Mouse (Mus musculus): Measurements from ENCODE around the gene Inka2.
A peak's percentile ranks its signal among the peaks of the same experiment; 100 is the strongest.

The Inka2 gene

DNA sequence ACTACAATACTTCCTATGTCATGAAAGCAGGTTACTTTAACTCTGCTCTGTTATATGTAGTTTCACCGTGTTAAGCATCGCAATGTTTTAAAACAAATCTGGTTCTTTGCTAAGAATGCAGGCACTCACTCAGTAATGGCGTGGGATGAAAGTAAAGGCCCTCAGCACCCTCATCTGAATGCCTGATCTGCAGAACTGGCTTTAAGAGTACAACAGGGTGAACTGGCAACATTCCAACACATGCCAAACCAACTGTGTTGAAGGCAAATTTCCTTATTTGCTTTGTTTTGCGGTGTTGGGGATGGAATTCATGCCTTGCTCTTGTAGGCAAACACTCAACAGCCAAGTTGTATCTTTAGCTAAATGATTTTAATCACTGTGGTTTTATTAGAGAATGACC lies 29.1 kb downstream of the Inka2 start:
- DNase-seq: no peak

DNA sequence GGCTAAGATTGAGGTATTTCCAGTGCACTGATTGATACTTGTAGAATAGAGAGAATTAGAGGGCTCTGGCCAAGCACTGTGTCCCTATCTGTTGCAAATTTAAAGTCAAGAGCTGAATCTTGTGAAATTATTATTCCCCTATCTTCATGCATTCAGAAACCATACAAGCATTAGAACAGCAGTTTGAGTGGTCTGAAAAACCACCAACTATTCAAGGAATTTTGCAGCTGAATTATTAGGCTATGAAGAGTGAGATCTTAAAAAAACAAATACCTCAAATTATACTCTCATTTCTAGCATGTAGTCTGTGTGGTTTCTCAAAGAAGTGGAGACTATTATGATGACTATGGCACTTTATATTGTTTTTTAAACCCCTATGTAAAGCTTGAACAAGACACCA lies 30.9 kb downstream of the Inka2 start:
- DNase-seq: no peak

DNA sequence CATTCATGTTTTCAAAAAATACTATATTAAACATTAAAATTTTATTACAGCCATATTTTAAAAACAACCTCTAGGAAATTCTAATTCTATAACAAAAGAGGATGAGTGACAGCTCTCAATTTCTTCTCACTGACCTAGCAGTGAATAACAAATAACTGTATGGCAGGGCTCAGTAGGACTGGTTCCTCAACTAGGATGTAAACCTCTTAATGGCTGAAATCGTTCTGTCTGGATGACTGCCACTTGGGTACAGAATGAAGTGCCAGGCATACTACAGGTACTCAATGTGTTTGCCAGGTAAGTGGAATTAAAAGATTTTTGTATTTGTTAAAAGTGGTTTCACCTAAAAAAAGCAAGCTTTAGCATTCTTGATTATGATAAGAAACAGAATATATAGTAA lies 31.7 kb downstream of the Inka2 start:
- DNase-seq: no peak

DNA sequence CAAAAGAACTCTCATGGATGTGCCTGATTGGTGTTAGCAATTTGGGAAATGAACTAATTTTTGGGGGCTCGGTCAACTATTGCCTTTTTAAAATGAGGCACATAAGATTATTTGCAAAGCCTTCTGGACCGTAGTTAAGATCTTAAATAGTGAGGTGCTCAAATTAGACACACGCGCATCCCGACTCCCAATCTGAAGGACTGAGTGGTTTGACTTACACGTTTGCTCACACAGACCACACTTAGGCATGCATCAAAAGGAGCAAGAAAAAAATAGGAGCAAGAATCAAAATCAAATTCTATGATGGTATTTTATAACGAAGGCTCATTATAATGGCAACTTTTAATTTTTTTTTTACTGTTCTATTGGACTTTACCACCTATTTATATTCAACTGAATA lies 32.7 kb downstream of the Inka2 start:
- DNase-seq: peak; percentile 11

DNA sequence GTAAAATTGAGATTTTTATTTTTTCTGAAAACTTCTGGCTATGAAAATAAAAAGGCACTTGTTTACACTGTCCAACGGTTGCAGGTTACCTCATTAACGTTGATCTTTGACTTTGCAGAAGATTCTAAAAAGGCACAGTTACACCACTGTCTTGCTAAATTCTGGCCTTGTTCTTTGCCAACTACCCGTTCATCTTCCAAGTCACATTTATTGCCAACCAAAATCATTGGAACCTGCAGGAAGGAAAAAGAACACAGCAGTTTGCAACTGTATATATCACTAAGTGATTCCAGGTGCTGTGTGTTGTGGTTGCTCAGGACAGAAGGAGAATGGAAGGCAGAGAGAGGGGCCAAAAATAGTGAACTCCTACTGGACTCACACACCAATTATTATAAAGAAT lies 33.3 kb downstream of the Inka2 start:
- DNase-seq: peak; percentile 62

DNA sequence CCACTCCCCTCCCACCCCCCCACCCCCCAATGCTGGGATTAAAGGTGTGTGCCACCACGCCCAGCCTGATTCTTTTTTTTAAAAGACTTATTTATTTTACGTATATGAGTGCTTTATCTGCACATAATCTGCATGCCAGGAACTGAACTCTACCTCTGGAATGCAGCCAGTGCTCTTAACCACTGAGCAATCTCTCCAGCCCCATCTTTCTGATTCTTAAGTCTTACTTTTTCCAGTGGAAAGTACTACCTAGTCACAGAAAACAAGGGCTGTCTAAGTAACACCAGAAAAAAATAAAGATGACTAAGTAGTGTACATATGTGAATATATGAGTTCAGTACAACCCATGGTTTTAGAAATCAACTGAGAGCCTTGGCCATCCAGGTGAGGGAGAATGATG lies 42.1 kb downstream of the Inka2 start:
- no peak for DNase-seq

DNA sequence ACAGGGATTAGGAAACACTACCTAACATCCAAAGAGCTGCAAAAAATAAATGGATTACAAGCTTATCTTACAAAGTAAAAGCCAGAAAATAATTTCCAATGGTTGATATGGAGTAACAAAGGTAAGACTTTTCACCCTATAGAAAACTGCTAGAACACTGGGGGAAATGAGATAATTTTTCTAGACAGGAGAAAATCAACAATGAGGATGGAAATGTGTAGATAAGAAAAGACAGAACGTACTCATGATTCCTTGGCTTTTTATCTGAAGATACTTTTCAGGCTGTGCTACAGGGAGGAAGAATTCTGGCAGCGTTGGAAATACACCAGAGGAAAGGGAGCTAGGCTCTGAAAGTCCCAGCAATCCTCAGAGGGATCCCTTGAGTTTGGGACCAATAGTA lies 46.4 kb downstream of the Inka2 start:
- no peak for DNase-seq

DNA sequence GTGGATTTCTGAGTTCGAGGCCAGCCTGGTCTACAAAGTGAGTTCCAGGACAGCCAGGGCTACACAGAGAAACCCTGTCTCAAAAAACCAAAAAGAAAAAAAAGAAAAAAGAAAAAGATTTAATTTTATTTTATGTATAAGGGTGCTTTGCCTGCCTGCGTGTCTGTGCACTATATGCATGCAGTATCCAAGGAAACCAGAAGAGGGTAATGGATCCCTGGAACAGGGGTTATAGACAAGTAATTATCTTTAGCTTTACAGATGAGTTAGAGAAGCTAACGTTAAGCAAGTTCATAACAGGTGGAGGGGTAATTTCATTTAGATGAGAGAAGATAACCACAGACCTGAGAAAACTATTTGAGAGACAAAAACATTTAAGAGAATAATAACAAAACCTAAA lies 49.8 kb downstream of the Inka2 start:
- no peak for DNase-seq

DNA sequence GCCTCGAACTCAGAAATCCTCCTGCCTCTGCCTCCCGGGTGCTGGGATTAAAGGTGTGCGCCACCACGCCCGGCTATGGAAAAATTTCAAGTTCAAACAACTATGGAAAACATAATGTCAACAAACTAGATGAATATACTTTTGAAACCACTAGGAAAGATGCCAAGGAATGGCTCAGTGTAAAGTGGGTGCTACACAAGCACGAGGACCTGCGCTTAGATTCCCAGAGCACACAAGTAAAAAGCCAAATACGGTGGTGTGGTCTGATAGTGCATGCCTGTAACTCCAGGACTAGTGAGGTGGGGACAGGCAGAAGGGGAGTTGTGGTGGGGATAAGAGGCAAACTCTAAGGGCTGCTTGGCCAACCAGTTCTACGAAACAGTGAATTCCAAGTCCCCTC lies 50.7 kb downstream of the Inka2 start:
- DNase-seq: no peak

DNA sequence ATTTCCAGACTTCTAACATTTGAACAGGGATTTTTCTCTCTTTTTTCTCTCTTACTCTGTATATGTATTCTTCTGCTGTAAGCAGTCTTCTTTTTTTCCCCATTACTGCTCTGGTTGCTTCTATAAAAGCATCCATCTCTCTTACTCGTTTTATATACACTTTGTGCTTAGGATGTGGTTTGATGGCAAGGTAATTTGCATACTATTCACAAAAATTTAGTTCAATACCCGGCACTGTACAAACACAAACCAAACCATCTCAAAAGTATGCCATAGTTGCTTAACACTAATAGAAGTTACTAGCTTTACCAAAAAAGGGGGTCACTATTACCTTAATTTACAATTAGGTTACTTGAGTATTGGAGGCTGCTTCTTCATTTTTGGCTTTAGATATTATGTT lies 52.1 kb downstream of the Inka2 start:
- no peak for DNase-seq

DNA sequence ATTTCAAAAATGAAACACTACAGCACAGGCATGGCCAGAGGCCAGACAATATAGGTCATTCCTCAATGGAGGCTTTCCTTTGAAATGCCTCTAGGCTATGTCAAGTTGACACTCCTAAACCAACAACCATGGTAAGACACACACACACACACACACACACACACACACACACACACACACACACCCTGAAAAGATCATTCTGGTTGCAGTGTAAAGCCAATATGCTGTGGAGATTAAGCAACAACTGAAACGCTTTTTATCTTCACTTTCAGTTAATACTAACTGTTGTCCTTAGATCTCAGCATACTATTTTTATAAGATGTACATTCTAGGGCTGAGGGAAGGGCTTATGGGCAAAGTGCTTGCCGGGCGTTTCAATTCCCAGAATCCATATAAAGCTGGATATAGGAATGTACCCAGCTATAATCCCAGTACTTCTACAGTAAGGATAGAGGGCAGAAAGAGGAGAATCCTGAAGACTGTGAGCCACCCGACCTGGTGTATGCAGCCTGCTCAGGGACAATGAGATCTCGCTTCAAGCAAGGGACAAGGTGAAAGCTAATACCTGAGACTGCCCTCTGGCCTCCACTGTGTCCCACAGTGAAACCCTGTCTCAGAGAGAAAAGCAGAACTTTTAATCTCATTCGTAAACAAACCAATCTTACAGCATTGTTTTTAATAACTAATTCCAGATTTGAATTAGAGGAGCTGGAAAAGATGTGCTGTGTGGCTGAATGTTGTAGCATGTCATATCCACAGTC lies 53.1 kb downstream of the Inka2 start:
- DNase-seq: no peak

DNA sequence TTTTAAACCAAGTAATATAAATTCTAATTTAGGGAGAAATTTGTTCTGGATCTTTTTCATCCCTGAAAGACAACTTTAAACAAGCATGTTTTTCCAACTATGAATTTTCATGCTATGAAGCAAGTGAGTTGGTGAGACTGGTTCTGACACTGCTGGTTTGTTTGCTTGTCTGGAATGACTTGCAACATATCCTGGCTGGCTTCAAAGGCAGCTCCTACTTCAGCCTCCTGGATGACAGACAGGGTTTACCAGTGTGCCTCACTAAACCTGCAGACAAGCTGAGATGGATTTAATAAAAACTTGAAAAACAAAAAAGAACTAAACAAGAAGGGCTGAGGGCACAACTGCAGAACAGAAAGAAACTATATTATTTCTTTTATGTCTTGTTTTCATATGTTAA lies 53.7 kb downstream of the Inka2 start:
- no peak for DNase-seq

DNA sequence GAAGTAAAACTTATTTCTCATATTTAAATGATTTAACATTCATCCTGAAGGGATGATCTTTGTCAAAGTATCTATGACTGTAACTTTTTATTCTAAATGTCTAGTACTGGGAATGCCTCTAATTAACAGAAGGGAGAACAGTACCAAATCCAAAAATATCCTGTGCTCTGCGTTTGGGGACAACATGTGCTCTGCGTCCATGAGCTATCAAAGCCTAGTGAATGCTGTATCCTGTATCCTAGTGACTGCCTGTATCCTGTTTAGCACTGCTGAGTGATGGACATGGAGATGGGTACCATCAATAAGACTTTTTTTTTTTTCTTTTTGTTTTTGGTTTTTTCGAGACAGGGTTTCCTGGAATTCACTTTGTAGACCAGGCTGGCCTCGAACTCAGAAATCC lies 54.3 kb downstream of the Inka2 start:
- no peak for DNase-seq

DNA sequence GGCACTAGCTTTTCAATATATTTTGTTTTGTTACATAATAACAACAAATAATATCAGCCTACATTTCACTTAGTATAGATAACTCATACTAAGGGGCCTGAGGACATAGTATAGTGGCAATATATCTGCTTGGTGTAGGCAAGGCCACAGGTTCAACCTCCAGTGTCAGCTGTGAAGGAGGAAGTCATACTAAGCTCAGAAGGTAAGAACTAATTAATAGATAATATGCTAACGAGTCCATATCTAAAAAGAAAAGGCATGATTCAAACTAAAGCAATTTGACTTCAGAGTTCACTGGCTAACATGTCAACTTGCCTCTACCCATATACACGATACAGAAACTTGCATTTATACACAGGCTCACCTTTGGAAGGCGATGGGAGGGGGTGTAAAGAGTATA lies 55.7 kb downstream of the Inka2 start:
- DNase-seq: no peak

DNA sequence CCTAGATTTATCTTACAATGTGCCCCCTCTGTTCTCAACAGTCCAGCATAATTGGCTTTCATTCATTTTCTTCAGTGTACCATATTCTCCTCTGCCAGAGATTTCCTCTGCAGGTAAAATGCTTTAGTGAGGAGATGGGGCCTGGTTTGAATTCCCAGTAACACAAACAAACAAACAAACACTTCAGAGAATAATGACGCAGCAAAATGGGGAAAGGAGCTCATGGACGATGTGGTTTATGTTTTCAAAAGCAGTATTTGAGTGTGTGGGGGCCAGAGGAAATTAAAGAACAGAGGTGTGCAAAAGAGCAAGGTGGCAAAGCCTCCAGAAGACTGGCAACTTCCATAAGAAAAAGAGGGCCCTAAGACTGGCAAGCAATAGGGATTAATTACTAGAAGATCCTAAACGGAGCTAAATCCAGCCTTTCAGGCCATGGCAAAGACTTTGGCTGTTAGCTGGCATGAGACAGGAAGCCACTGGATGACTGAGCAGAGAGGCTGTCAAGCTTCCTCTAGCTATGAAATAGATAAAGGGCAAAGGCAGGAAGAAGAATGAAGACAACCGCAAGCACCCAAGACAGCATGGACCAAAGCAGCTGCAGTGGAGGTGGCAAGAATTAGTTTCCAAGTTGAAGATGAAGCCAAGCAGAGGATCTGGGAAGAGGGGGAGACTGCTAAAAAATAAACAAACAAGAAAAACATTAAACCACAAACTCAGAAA lies 58.9 kb downstream of the Inka2 start:
- no peak for DNase-seq

DNA sequence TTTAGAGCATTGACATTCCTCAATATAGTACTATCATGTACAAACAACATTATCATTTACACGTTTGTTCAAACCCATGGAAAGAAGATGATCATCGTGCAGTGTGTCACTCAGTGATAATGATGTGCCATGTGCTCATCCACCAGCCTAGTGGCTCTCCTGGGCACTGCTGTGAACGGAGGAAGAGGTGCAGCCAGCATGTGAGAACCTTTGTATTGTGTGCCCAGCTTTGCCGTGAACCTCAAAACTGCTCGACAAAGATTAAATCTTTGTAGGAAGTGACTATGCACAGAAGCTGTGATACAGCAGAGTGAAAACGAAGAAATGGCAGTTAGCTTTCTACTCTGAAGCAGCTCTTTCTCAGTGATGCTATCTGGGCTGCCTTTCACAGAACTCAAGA lies 64.1 kb downstream of the Inka2 start:
- DNase-seq: no peak

DNA sequence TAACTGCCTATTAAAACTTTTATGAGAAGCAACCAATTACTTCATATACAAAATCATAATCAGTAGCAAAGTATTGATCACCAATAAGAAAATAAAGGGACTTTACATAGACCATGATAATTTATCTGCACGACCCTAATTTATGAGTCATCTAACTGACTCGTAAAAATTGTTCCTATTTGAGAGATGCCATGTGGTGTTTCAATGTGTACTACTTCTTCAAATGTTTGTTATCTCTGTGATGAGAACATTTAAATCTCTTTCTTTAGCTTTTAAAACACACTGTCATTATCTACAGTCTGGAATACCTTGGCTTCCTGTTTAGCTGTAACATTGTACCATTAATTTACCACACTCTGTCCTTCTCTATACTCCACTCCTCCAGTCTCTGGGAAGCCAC lies 65.0 kb downstream of the Inka2 start:
- DNase-seq: no peak

Data from kidney, adult 9 months (tissue).